Mouse (Mus musculus): ENCODE results near the gene Sstr2. TPM values are rescaled to one million over a fixed set of nuclear protein-coding genes. Genes with fewer than 3 reads are reported as not detected.
A peak's percentile ranks its signal among the peaks of the same experiment; 100 is the strongest.

Gene Sstr2
- polyA plus RNA-seq, 1 experiment, result 0.30 TPM

- Histone ChIP-seq H3K36me3 (ENCODE audit: control insufficient read depth, insufficient read depth) (no peaks in the 10 kb centered on the region), H3K27me3 (ENCODE audit: control insufficient read depth, insufficient read depth, insufficient read length) (no peaks in the 10 kb centered on the region)
- TF ChIP-seq MYOG (IDR thresholded peaks at IDR 0.05; ENCODE audit: control insufficient read depth, extremely low read depth, insufficient read length) (no peak), MAX (IDR thresholded peaks at IDR 0.05) (no peak), MYOD1 (IDR thresholded peaks at IDR 0.05; ENCODE audit: control insufficient read depth, insufficient read length, low read depth) (no peak)
Observed at GRCm38 (mm10) chr11:113633398-113633797, 14.3 kb downstream of the Sstr2 start.

DNA sequence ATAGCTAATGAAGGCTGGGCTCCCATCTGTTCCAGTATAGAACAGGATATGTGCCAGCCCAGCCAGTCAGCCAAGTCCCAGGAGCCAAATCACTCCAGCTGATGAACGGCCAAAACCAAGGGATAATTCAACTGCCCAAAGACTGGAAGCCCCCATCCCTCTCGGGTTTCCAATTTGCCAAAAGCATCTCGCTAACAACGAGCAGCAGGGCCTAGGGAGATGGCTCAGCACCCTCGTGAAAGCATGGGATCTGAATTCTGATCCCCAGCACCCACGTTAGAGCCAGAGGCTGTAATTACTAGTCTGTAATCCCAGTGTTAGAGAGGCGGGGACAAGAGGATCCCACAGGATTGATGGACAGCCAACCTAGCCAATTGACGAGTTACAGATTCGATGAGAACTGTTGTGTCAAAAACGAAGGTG is 15.6 kb downstream of the Sstr2 start:
- Histone ChIP-seq H3K79me2 (ENCODE audit: control insufficient read depth, insufficient read depth) (no peaks in the 10 kb centered on the region), H3K4me3 (ENCODE audit: insufficient read depth, poor library complexity, severe bottlenecking) (no peak overlapping the region), H3K27me3 (ENCODE audit: control insufficient read depth, insufficient read depth, insufficient read length) (no peaks in the 10 kb centered on the region), H3K36me3 (ENCODE audit: control insufficient read depth, insufficient read depth) (no peaks in the 10 kb centered on the region), H3K79me3 (ENCODE audit: low read depth) (no peaks in the 10 kb centered on the region), H3ac (ENCODE audit: control insufficient read depth, insufficient read length, low read depth) (no peak overlapping the region)
- TF ChIP-seq FOSL1 (IDR thresholded peaks at IDR 0.05; ENCODE audit: insufficient read depth, low read length, poor library complexity, severe bottlenecking) (no peak), CEBPB (IDR thresholded peaks at IDR 0.05; ENCODE audit: low read depth) (no peak), MYOD1 (IDR thresholded peaks at IDR 0.05; ENCODE audit: control insufficient read depth, insufficient read length, low read depth) (no peak), CTCF (IDR thresholded peaks at IDR 0.05; ENCODE audit: control insufficient read depth, insufficient read depth, insufficient read length) (no peak), MYOG (IDR thresholded peaks at IDR 0.05; ENCODE audit: control insufficient read depth, extremely low read depth, insufficient read length) (no peak), MAX (IDR thresholded peaks at IDR 0.05) (no peak), USF1 (IDR thresholded peaks at IDR 0.05; ENCODE audit: low read depth) (no peak)

More at GRCm38 (mm10) chr11:113633398-113633797, 14.3 kb downstream of the Sstr2 start:
- Histone ChIP-seq H3ac (ENCODE audit: control insufficient read depth, insufficient read length, low read depth) (no peak overlapping the region), H3K79me2 (ENCODE audit: control insufficient read depth, insufficient read depth) (no peaks in the 10 kb centered on the region), H3K4me3 (ENCODE audit: insufficient read depth, poor library complexity, severe bottlenecking) (no peak overlapping the region), H3K79me3 (ENCODE audit: low read depth) (no peaks in the 10 kb centered on the region)

GRCm38 (mm10) chr11:113638680-113639079 is 19.5 kb downstream of the Sstr2 start:
- TF ChIP-seq CEBPB (IDR thresholded peaks at IDR 0.05; ENCODE audit: low read depth) (no peak), MAX (IDR thresholded peaks at IDR 0.05) (no peak), CTCF (IDR thresholded peaks at IDR 0.05; ENCODE audit: control insufficient read depth, insufficient read depth, insufficient read length) (no peak), USF1 (IDR thresholded peaks at IDR 0.05; ENCODE audit: low read depth) (no peak), MYOD1 (IDR thresholded peaks at IDR 0.05; ENCODE audit: control insufficient read depth, insufficient read length, low read depth) (no peak), FOSL1 (IDR thresholded peaks at IDR 0.05; ENCODE audit: insufficient read depth, low read length, poor library complexity, severe bottlenecking) (no peak), MYOG (IDR thresholded peaks at IDR 0.05; ENCODE audit: control insufficient read depth, extremely low read depth, insufficient read length) (no peak)
- no peaks in the 10 kb centered on the region for H3K79me2 ChIP-seq (ENCODE audit: control insufficient read depth, insufficient read depth)
- no peaks in the 10 kb centered on the region for H3K36me3 ChIP-seq (ENCODE audit: control insufficient read depth, insufficient read depth)
- no peaks in the 10 kb centered on the region for H3K79me3 ChIP-seq (ENCODE audit: low read depth)
- no peak overlapping the region for H3ac ChIP-seq (ENCODE audit: control insufficient read depth, insufficient read length, low read depth)
- H3K4me3 ChIP-seq (ENCODE audit: insufficient read depth, poor library complexity, severe bottlenecking), result no peak overlapping the region
- no peaks in the 10 kb centered on the region for H3K27me3 ChIP-seq (ENCODE audit: control insufficient read depth, insufficient read depth, insufficient read length)

- peaks cover under 1% of the 10 kb centered on the region for H3K79me2 ChIP-seq (ENCODE audit: control insufficient read depth, insufficient read depth)
- no peak for TF ChIP-seq MYOD1 (IDR thresholded peaks at IDR 0.05; ENCODE audit: control insufficient read depth, insufficient read length, low read depth)
- TF ChIP-seq FOSL1 (IDR thresholded peaks at IDR 0.05; ENCODE audit: insufficient read depth, low read length, poor library complexity, severe bottlenecking), result no peak
- TF ChIP-seq CTCF (IDR thresholded peaks at IDR 0.05; ENCODE audit: control insufficient read depth, insufficient read depth, insufficient read length), result no peak
- TF ChIP-seq CEBPB (IDR thresholded peaks at IDR 0.05; ENCODE audit: low read depth), result no peak
- no peak for TF ChIP-seq MAX (IDR thresholded peaks at IDR 0.05)
- TF ChIP-seq USF1 (IDR thresholded peaks at IDR 0.05; ENCODE audit: low read depth), result no peak
- no peak for TF ChIP-seq MYOG (IDR thresholded peaks at IDR 0.05; ENCODE audit: control insufficient read depth, extremely low read depth, insufficient read length)
- no peak overlapping the region for H3ac ChIP-seq (ENCODE audit: control insufficient read depth, insufficient read length, low read depth)
- no peaks in the 10 kb centered on the region for H3K79me3 ChIP-seq (ENCODE audit: low read depth)
- no peaks in the 10 kb centered on the region for H3K27me3 ChIP-seq (ENCODE audit: control insufficient read depth, insufficient read depth, insufficient read length)
- no peaks in the 10 kb centered on the region for H3K36me3 ChIP-seq (ENCODE audit: control insufficient read depth, insufficient read depth)
- H3K4me3 ChIP-seq (ENCODE audit: insufficient read depth, poor library complexity, severe bottlenecking), result no peak overlapping the region
Observed at GRCm38 (mm10) chr11:113645181-113645580, 26.0 kb downstream of the Sstr2 start.

GRCm38 (mm10) chr11:113648152-113648551 is 29.0 kb downstream of the Sstr2 start:
- Histone ChIP-seq H3K4me3 (ENCODE audit: insufficient read depth, poor library complexity, severe bottlenecking) (no peak overlapping the region), H3K79me2 (ENCODE audit: control insufficient read depth, insufficient read depth) (peaks cover 9% of the 10 kb centered on the region), H3ac (ENCODE audit: control insufficient read depth, insufficient read length, low read depth) (no peak overlapping the region), H3K36me3 (ENCODE audit: control insufficient read depth, insufficient read depth) (peaks cover 12% of the 10 kb centered on the region), H3K27me3 (ENCODE audit: control insufficient read depth, insufficient read depth, insufficient read length) (no peaks in the 10 kb centered on the region), H3K79me3 (ENCODE audit: low read depth) (peaks cover 2% of the 10 kb centered on the region)
- TF ChIP-seq CTCF (IDR thresholded peaks at IDR 0.05; ENCODE audit: control insufficient read depth, insufficient read depth, insufficient read length), result peak; percentile 67
- no peak for TF ChIP-seq MYOG (IDR thresholded peaks at IDR 0.05; ENCODE audit: control insufficient read depth, extremely low read depth, insufficient read length)

- H3ac ChIP-seq (ENCODE audit: control insufficient read depth, insufficient read length, low read depth), result peak within 1 kb of the TSS; percentile 96
- peaks cover 17% of the 10 kb centered on the region for H3K36me3 ChIP-seq (ENCODE audit: control insufficient read depth, insufficient read depth)
- no peak for TF ChIP-seq MYOG (IDR thresholded peaks at IDR 0.05; ENCODE audit: control insufficient read depth, extremely low read depth, insufficient read length)
- TF ChIP-seq CEBPB (IDR thresholded peaks at IDR 0.05; ENCODE audit: low read depth), result no peak
- TF ChIP-seq FOSL1 (IDR thresholded peaks at IDR 0.05; ENCODE audit: insufficient read depth, low read length, poor library complexity, severe bottlenecking), result no peak
- TF ChIP-seq MAX (IDR thresholded peaks at IDR 0.05), result no peak
- TF ChIP-seq MYOD1 (IDR thresholded peaks at IDR 0.05; ENCODE audit: control insufficient read depth, insufficient read length, low read depth), result no peak
- no peak for TF ChIP-seq USF1 (IDR thresholded peaks at IDR 0.05; ENCODE audit: low read depth)
- TF ChIP-seq CTCF (IDR thresholded peaks at IDR 0.05; ENCODE audit: control insufficient read depth, insufficient read depth, insufficient read length), result no peak
- peak within 1 kb of the TSS; percentile 92 for H3K4me3 ChIP-seq (ENCODE audit: insufficient read depth, poor library complexity, severe bottlenecking)
- H3K79me3 ChIP-seq (ENCODE audit: low read depth), result peaks cover 2% of the 10 kb centered on the region
- H3K79me2 ChIP-seq (ENCODE audit: control insufficient read depth, insufficient read depth), result peaks cover 9% of the 10 kb centered on the region
- H3K27me3 ChIP-seq (ENCODE audit: control insufficient read depth, insufficient read depth, insufficient read length), result no peaks in the 10 kb centered on the region
Observed at GRCm38 (mm10) chr11:113648690-113649352, 29.7 kb downstream of the Sstr2 start, which contains the start of gene Cog1. Gene Cog1 (plus strand): TSS chr11:113649169.

All from C2C12 (cell line).